Mouse (Mus musculus) adrenal gland, postnatal 14 days (tissue): ENCODE data around the gene Ipmk. TPM values are rescaled to one million over a fixed set of nuclear protein-coding genes. Genes with fewer than 3 reads are reported as not detected.
A peak's percentile ranks its signal among the peaks of the same experiment; 100 is the strongest.
"Not testable (repeated sequence)": the region's sequence is repeated elsewhere in the genome, so short reads cannot be mapped to it uniquely, and the experiment has no call there.

Source experiments
- DNase-seq: peaks from one replicate; pipeline ENCODE4 v3.0.0; 2021; ENCODE audit warnings: mixed read lengths
- total RNA-seq: library from RNA; stranded (reverse); gene quantifications from 2 replicates; pipeline ENCODE4 v1.2.3, GENCODE M21; 2021

Gene Ipmk
- total RNA-seq, 1 experiment from 2014 or later, result 15.7 TPM

DNA sequence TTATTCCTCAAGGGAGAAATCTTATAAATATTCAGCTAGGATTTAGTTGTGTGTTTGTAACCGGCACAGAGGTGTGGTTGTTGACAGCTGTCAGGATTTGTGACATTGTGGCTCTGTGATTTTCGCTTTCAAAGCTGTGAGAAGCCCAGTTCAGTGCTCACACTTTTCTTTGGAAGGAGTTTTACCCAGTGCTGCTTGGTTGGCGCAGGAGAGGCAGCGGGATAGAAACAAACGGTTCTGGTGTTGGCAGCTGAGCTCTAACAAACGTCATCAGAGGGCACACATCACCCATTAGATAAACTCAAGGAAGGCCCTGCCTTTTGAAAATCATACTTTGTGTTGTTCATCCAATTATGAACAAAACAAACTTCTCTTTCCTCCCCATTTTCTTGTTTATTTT, 79.2 kb downstream of the Ipmk start:
- DNase-seq, result no peak

DNA sequence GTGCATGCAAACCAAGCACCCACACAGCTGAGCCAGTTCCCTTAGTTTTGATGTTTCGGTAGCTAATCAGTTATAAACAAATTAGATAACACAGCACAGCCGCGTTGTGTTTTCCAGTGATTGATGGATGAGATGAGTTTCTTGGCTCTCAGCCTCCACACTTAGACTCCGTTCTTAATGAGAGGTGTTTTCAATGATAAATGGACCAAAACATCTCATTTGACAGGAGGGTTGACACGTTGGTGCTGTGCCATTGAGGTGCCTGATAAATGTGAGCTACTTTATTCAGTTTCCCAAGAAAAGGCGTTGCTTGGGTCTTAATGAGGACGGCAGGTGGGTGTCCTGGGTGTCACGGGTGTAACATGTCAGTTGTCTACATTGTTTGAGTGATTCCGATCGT, 79.8 kb downstream of the Ipmk start:
- DNase-seq, result no peak

- DNase-seq, result peak; percentile 60
These were observed 80.8 kb downstream of the Ipmk start for GRCm38 (mm10) chr10:71428246-71428864.

- DNase-seq, result no peak
These were observed 83.1 kb downstream of the Ipmk start for GRCm38 (mm10) chr10:71430661-71431060.

- no peak for DNase-seq
These were observed 95.5 kb downstream of the Ipmk start for GRCm38 (mm10) chr10:71443086-71443485.

DNA sequence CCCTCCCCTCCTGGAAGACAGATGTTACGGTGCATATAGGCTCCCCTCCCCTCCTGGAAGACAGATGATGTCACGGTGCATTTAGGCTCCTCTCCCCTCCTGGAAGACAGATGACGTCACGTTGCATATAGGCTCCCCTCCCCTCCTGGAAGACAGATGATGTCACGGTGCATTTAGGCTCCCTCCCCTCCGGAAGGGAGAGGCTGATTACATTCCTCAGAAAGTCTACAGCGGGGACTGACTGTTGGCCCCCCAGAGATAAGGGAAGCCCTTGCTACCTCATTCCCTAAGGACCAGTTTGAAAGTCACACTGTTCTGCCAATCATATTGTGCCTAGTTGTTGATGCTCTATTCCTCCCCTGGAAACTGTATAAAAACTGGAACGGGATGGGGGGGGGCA, 100.1 kb downstream of the Ipmk start:
- no peak for DNase-seq

DNA sequence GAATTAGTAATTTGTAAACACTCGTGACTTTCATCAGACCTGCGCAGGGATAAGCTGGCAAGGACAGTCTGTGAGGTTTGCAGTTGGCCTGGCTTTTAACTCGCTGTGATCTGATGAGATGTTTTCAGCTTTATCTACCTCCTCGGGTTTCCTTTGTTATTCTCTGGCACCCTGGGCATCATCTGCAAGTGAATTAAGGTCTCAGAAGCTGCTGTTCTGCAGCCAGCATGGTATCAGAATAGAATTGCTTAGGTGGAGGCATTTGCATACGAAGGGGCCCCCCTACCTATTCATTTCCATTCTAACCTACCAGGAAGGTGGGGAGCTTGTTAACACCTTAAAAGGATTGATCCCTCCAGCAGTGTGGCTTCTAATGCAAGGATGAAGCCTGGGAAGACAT, 100.7 kb downstream of the Ipmk start:
- DNase-seq, result no peak

- no peak for DNase-seq
These were observed 107.8 kb downstream of the Ipmk start for GRCm38 (mm10) chr10:71455355-71455754.

DNA sequence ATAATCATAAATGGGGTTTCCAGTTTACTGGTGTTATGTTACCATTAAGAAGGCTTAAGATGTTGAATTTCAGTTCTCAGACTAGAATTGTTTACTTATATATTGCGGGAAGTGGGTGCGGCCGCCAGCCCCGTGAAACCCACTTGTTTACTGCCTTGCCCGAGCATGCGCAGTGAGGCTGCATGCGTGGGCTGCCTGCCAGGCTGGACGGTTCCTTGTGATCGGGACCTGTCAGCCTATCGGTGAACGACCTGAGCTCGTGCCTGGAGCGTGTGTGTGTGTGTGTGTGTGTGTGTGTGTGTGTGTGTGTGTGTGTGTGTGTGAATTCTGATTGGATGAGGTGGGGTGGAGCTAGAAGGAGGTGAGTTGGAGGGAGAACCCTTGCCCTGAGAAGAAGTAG, 114.8 kb downstream of the Ipmk start:
- DNase-seq, result not testable (repeated sequence)

GRCm38 (mm10) chr10:71464417-71464816, 116.9 kb downstream of the Ipmk start:
- DNase-seq, result no peak

DNA sequence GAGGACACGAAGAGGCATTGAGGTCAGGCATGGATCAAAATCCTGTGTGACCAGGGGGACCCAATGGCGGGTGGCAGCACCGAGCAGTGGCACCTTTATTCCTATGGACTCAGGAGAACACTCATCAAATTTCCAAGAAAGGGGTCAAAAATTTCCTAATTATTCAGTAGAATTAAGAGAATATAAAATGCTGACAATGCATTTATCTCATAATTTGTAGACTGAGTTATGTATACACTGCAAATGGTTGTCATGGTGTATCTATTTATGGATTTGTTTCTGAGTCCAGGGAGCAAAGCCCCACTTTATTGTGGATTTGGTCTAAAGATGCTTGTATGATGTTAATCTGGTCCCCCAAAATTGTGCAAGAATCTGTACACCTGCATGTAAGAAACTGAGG, 120.8 kb downstream of the Ipmk start:
- DNase-seq, result no peak

DNA sequence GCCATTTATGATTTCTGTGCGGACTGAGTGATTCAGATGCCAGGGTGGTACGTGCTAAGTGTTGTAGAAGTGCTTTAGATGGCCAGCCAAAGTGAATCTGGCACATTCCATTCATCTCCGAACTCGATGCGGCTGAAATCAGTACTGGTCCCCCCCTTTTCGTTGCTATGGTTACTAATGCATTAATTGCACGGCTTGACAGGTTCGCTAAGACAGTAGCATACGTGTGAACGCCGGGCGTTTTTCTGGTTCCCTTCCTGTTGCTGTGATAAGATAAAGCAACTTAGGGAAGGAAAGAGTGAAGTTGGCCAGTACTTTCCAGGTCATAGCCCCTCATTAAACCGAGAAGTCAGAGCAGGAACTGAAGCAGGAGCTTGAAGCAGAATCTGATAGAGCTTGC, 122.2 kb downstream of the Ipmk start:
- no peak for DNase-seq

GRCm38 (mm10) chr10:71472033-71472432, 124.5 kb downstream of the Ipmk start:
- no peak for DNase-seq

DNA sequence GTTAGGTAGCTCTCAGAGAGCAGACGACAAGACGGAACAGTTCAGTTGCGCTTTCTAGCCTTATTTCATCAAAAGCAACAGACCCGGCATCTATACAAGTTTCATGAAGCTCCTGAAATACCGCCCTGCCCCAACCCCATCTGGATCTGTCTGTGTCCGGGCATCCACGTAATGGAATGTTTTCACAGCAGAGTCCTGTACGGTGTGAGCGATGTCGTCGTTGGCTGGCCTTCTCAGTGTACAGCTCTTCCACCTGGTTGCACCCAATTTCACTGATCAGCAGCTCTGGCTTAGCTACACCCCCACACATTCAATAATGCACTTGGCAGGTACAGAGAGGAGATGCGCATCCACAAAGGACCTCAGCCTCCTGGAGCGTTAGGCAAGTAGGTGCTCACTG, 126.0 kb downstream of the Ipmk start:
- no peak for DNase-seq

DNA sequence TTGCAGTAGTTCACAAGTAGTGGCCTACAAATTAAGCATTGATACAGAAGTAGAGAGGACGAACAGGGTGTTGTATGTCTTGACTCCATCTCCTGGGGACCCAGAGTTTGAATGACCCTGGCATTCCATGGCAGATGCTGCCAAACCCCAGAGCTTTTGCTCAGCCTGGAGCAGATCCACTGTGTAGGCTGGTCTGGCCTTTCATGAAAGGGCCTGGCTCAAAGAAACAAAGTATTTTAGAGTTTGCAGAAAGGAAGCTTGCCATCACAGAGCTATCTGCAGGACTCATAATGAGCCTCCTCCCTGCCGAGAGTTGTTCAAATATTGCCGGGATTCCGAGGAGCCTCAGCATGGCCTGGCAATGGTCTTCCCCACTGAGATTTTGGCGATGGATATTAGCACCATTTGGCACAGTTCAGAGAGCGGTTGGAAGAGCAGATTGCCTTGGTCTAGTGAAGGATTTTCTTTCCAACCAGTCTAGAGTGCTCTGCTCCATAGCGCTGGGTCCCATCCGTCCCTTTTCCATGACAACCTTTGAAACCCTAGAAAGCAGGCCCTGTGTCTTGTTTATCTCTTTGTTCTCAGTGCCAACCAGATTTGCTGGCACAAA, 129.0 kb downstream of the Ipmk start:
- DNase-seq, result no peak

DNA sequence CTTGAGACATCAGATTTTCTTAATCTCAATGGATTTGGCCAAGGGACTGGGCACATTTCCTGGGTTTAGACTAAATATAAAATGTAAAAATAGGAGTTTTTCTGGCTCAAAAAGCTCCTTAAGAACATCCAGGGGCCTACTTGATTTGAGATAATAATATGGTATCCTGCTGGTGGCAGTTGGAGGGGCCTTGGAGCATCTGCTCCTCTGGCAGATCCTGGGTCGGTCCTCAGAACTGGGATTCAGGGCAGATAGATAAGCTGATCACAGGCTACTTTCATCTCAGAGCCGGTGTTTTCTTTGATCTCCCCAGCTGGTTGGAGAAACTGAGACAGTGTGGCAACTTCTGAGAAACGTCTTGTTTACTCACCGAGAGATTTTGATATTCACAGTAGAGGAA, 129.6 kb downstream of the Ipmk start:
- no peak for DNase-seq

DNA sequence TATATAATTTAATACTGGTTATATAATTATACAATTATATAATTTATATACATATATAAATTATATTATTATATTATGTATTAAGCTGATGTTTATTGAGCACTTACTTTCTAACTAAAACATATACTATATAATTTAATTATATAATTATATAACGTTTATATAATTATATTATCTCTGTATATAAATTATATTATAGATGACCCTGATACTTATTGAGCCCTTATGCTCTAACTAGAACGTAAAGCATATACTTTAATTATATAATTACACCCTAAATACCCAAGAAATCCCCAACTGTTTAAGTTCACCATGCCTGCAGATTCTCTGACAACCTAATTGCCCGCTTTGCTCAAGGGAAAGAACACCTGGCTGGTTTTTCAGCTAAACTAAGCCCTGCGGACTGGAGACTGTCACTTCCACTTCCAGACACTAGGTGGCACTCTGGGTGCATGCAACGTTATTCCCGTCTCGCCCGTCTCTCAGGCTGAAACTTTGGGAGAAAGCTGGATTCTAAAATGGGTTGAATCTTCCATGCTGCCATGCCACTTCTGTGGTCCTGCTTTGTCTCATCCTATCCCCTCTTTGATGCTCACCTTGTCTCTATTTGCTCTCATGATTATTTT, 132.2 kb downstream of the Ipmk start:
- peak; percentile 77 for DNase-seq

Other genes with a start within 250 kb of the Ipmk start
- 17.1 and 19.2 TPM in 2 replicates for gene Bicc1, start 188.1 kb upstream of the Ipmk start, total RNA-seq
- gene Tfam, start 109.5 kb upstream of the Ipmk start, total RNA-seq, result 66.3 and 70.1 TPM in 2 replicates
- gene Ube2d1, start 62.5 kb upstream of the Ipmk start, total RNA-seq, result 19.2 and 20.5 TPM in 2 replicates
- gene Cisd1, start 2.8 kb upstream of the Ipmk start, total RNA-seq, result 150 and 159 TPM in 2 replicates